In genomic region chr8:42964507-42964906, GRCm38 (mm10) we compare ENCODE assay signal across 18 mouse cellular contexts.
"Had no signal": no experiment of that assay in that cellular context is flagged by ENCODE, and none has a peak within 500 bp of the region (broad histone marks: within the 10 kb centered on the region; RNA-seq: fewer than 3 reads in every experiment).

No protein-coding gene starts in this region.

- H3K27me3 ChIP-seq: midbrain, embryonic 13.5 days; midbrain, embryonic 15.5 days; neural tube, embryonic 13.5 days; neural tube, embryonic 15.5 days had no signal

- H3K36me3 ChIP-seq: midbrain, embryonic 10.5 days; midbrain, embryonic 13.5 days; midbrain, embryonic 15.5 days; neural tube, embryonic 13.5 days; neural tube, embryonic 15.5 days had no signal

- H3K27ac ChIP-seq: midbrain, embryonic 10.5 days; midbrain, embryonic 13.5 days; midbrain, embryonic 15.5 days; neural tube, embryonic 13.5 days; neural tube, embryonic 15.5 days had no signal

- DNase-seq: lung, adult 18-20 months; lung, embryonic 14.5 days; lung, postnatal 10 days; lung, postnatal 4 days; retina, postnatal 1 day; right cerebral cortex, adult 18-20 months; right cerebral cortex, postnatal 25 days; right cerebral cortex, postnatal 4 days; spleen, adult 18-20 months; thymus, adult 18-20 months; thymus, postnatal 14 days; thymus, postnatal 36 days had no signal

- H3K4me3 ChIP-seq: midbrain, embryonic 10.5 days; midbrain, embryonic 13.5 days; midbrain, embryonic 15.5 days; myocyte; neural tube, embryonic 13.5 days; neural tube, embryonic 15.5 days had no signal

- H3K4me1 ChIP-seq: midbrain, embryonic 10.5 days; midbrain, embryonic 13.5 days; midbrain, embryonic 15.5 days had no signal

- H3K4me2 ChIP-seq: lung, embryonic 14.5 days; midbrain, embryonic 13.5 days; midbrain, embryonic 15.5 days; neural tube, embryonic 13.5 days; neural tube, embryonic 15.5 days had no signal

- ATAC-seq: midbrain, embryonic 13.5 days; midbrain, embryonic 15.5 days had no signal

- H3K9me3 ChIP-seq: midbrain, embryonic 10.5 days; midbrain, embryonic 13.5 days; midbrain, embryonic 15.5 days; neural tube, embryonic 13.5 days; neural tube, embryonic 15.5 days had no signal

- H3K9ac ChIP-seq: lung, embryonic 14.5 days; midbrain, embryonic 13.5 days; midbrain, embryonic 15.5 days; neural tube, embryonic 13.5 days; neural tube, embryonic 15.5 days had no signal
